Mouse (Mus musculus) neural tube, embryonic 13.5 days (tissue): ENCODE data around the gene Lipa. TPM values are rescaled to one million over a fixed set of nuclear protein-coding genes. Genes with fewer than 3 reads are reported as not detected.

ENCODE experiments used
- ATAC-seq: fragments of 200-750 bp; cut with Nextera tagmentation; 2 replicates; pipeline ENCODE4 v1.8.0; 2017; ENCODE audit warnings: low read depth, mild to moderate bottlenecking, moderate TSS enrichment, moderate library complexity
- H3K27ac ChIP-seq: fragments of 300-500 bp; sonication (generic); replicated peaks from 2 replicates; pipeline ENCODE4 v1.5.1; 2015; ENCODE audit warnings: moderate library complexity, mild to moderate bottlenecking, inconsistent platforms
- H3K27me3 ChIP-seq: fragments of 300-500 bp; sonication (generic); 2 replicates; pipeline ENCODE4 v1.6.1; 2015; ENCODE audit warnings: mild to moderate bottlenecking, inconsistent platforms
- H3K36me3 ChIP-seq: fragments of 300-500 bp; sonication (generic); 2 replicates; pipeline ENCODE4 v1.6.1; 2015; ENCODE audit warnings: mild to moderate bottlenecking, inconsistent platforms
- H3K4me1 ChIP-seq: fragments of 300-500 bp; sonication (generic); replicated peaks from 2 replicates; pipeline ENCODE4 v1.6.1; 2015; ENCODE audit warnings: inconsistent platforms
- H3K4me2 ChIP-seq: fragments of 300-500 bp; sonication (generic); 2 replicates; pipeline ENCODE4 v1.6.1; 2015; ENCODE audit warnings: inconsistent platforms, mild to moderate bottlenecking, moderate library complexity
- H3K4me3 ChIP-seq: fragments of 300-500 bp; sonication (generic); 2 replicates; pipeline ENCODE4 v1.5.1; 2015; ENCODE audit warnings: mild to moderate bottlenecking, inconsistent platforms
- H3K9ac ChIP-seq: fragments of 300-500 bp; sonication (generic); 2 replicates; pipeline ENCODE4 v1.6.1; 2015; ENCODE audit warnings: moderate library complexity, mild to moderate bottlenecking, inconsistent platforms
- H3K9me3 ChIP-seq: fragments of 300-500 bp; sonication (generic); 2 replicates; pipeline ENCODE4 v1.6.1; 2016; ENCODE audit warnings: inconsistent platforms
- WGBS: fragments of 180-500 bp; shearing (Covaris S2); methylation state at CpG from one replicate; pipeline ENCODE4 v1.1.7; 2015; 5-methylcytosine and 5-hydroxymethylcytosine counted together
- polyA plus RNA-seq: library from polyadenylated mRNA; unstranded; fragments of >200 nt; fragmentation: Nextera tagmentation; extraction: Ambion mirVana; gene quantifications from 2 replicates; pipeline ENCODE4 v1.2.1, GENCODE M21; 2015

The Lipa gene
- polyA plus RNA-seq, 1 experiment from 2014 or later: 23.8 TPM

GRCm38 (mm10) chr19:34520051-34520450, 7.2 kb downstream of the Lipa start:
- no peak overlapping the region for H3K27ac ChIP-seq
- no peaks in the 10 kb centered on the region for H3K4me1 ChIP-seq
- no peaks in the 10 kb centered on the region for H3K27me3 ChIP-seq
- no peak overlapping the region for H3K9ac ChIP-seq
- H3K36me3 ChIP-seq: no peaks in the 10 kb centered on the region
- H3K4me3 ChIP-seq: no peak overlapping the region
- H3K9me3 ChIP-seq: no peaks in the 10 kb centered on the region
- no peak overlapping the region for H3K4me2 ChIP-seq
- no peak for ATAC-seq
- WGBS: 87% methylated on average over 4 of the region's 4 CpGs

- no peak overlapping the region for H3K4me3 ChIP-seq
- ATAC-seq: no peak
- H3K4me2 ChIP-seq: no peak overlapping the region
- H3K27me3 ChIP-seq: no peaks in the 10 kb centered on the region
- no peaks in the 10 kb centered on the region for H3K9me3 ChIP-seq
- WGBS: 92% methylated on average over 3 of the region's 3 CpGs
- H3K9ac ChIP-seq: no peak overlapping the region
- no peaks in the 10 kb centered on the region for H3K4me1 ChIP-seq
- H3K36me3 ChIP-seq: no peaks in the 10 kb centered on the region
- no peak overlapping the region for H3K27ac ChIP-seq
Measured at GRCm38 (mm10) chr19:34519646-34520045, 7.6 kb downstream of the Lipa start.

GRCm38 (mm10) chr19:34518786-34519185, 8.5 kb downstream of the Lipa start:
- WGBS: 56% methylated on average over 3 of the region's 3 CpGs
- ATAC-seq: no peak
- no peak overlapping the region for H3K27ac ChIP-seq

GRCm38 (mm10) chr19:34517812-34518594, 9.3 kb downstream of the Lipa start:
- no peak for ATAC-seq
- Histone ChIP-seq H3K9ac (no peak overlapping the region), H3K9me3 (no peaks in the 10 kb centered on the region), H3K27me3 (no peaks in the 10 kb centered on the region), H3K27ac (no peak overlapping the region), H3K4me2 (no peak overlapping the region), H3K4me1 (no peaks in the 10 kb centered on the region), H3K4me3 (no peak overlapping the region), H3K36me3 (no peaks in the 10 kb centered on the region)
- WGBS: 90% methylated on average over 13 of the region's 13 CpGs

More at GRCm38 (mm10) chr19:34518786-34519185, 8.5 kb downstream of the Lipa start:
- no peak overlapping the region for H3K9ac ChIP-seq
- no peaks in the 10 kb centered on the region for H3K36me3 ChIP-seq
- H3K9me3 ChIP-seq: no peaks in the 10 kb centered on the region
- H3K4me2 ChIP-seq: no peak overlapping the region
- H3K27me3 ChIP-seq: no peaks in the 10 kb centered on the region
- no peaks in the 10 kb centered on the region for H3K4me1 ChIP-seq
- H3K4me3 ChIP-seq: no peak overlapping the region

GRCm38 (mm10) chr19:34517197-34517596, 10.1 kb downstream of the Lipa start:
- 90% methylated on average over 3 of the region's 3 CpGs for WGBS
- H3K36me3 ChIP-seq: no peaks in the 10 kb centered on the region
- no peak overlapping the region for H3K9ac ChIP-seq
- no peak overlapping the region for H3K4me2 ChIP-seq
- H3K4me1 ChIP-seq: no peaks in the 10 kb centered on the region
- no peaks in the 10 kb centered on the region for H3K27me3 ChIP-seq
- H3K27ac ChIP-seq: no peak overlapping the region
- no peaks in the 10 kb centered on the region for H3K9me3 ChIP-seq
- no peak for ATAC-seq
- no peak overlapping the region for H3K4me3 ChIP-seq

GRCm38 (mm10) chr19:34516346-34516745, 10.9 kb downstream of the Lipa start:
- H3K9ac ChIP-seq: no peak overlapping the region

GRCm38 (mm10) chr19:34515681-34516080, 11.6 kb downstream of the Lipa start:
- 80% methylated on average over 3 of the region's 3 CpGs for WGBS
- ATAC-seq: no peak
- no peaks in the 10 kb centered on the region for H3K36me3 ChIP-seq

More at GRCm38 (mm10) chr19:34516346-34516745, 10.9 kb downstream of the Lipa start:
- Histone ChIP-seq H3K4me3 (no peak overlapping the region), H3K4me2 (no peak overlapping the region), H3K27me3 (no peaks in the 10 kb centered on the region), H3K27ac (no peak overlapping the region), H3K36me3 (no peaks in the 10 kb centered on the region), H3K9me3 (no peaks in the 10 kb centered on the region), H3K4me1 (no peaks in the 10 kb centered on the region)
- ATAC-seq: no peak
- WGBS: 89% methylated on average over 2 of the region's 2 CpGs

GRCm38 (mm10) chr19:34511528-34511927, 15.7 kb downstream of the Lipa start:
- H3K4me1 ChIP-seq: no peaks in the 10 kb centered on the region
- H3K4me2 ChIP-seq: no peak overlapping the region
- H3K27ac ChIP-seq: no peak overlapping the region
- peaks cover 28% of the 10 kb centered on the region for H3K36me3 ChIP-seq
- no peak overlapping the region for H3K4me3 ChIP-seq
- no peak overlapping the region for H3K9ac ChIP-seq
- H3K9me3 ChIP-seq: no peaks in the 10 kb centered on the region
- 69% methylated on average over 8 of the region's 8 CpGs for WGBS
- no peaks in the 10 kb centered on the region for H3K27me3 ChIP-seq
- no peak for ATAC-seq

More at GRCm38 (mm10) chr19:34515681-34516080, 11.6 kb downstream of the Lipa start:
- Histone ChIP-seq H3K4me3 (no peak overlapping the region), H3K9me3 (no peaks in the 10 kb centered on the region), H3K9ac (no peak overlapping the region), H3K27ac (no peak overlapping the region), H3K27me3 (no peaks in the 10 kb centered on the region), H3K4me2 (no peak overlapping the region), H3K4me1 (no peaks in the 10 kb centered on the region)

GRCm38 (mm10) chr19:34510717-34511116, 16.6 kb downstream of the Lipa start:
- no peak for ATAC-seq
- no peak overlapping the region for H3K9ac ChIP-seq

GRCm38 (mm10) chr19:34505161-34505721, 22.0 kb downstream of the Lipa start:
- H3K4me3 ChIP-seq: no peak overlapping the region
- no peak overlapping the region for H3K9ac ChIP-seq
- H3K4me2 ChIP-seq: no peak overlapping the region
- ATAC-seq: no peak
- no peaks in the 10 kb centered on the region for H3K27me3 ChIP-seq
- no peaks in the 10 kb centered on the region for H3K9me3 ChIP-seq
- no peak overlapping the region for H3K27ac ChIP-seq
- 91% methylated on average over 12 of the region's 12 CpGs for WGBS
- H3K36me3 ChIP-seq: peaks cover 38% of the 10 kb centered on the region
- H3K4me1 ChIP-seq: no peaks in the 10 kb centered on the region

More at GRCm38 (mm10) chr19:34510717-34511116, 16.6 kb downstream of the Lipa start:
- WGBS: 96% methylated on average over 5 of the region's 5 CpGs
- no peaks in the 10 kb centered on the region for H3K4me1 ChIP-seq
- no peak overlapping the region for H3K27ac ChIP-seq
- H3K4me3 ChIP-seq: no peak overlapping the region
- H3K4me2 ChIP-seq: no peak overlapping the region
- H3K9me3 ChIP-seq: no peaks in the 10 kb centered on the region
- no peaks in the 10 kb centered on the region for H3K27me3 ChIP-seq
- peaks cover 36% of the 10 kb centered on the region for H3K36me3 ChIP-seq

- peaks cover 6% of the 10 kb centered on the region for H3K36me3 ChIP-seq
- H3K4me2 ChIP-seq: no peak overlapping the region
- 46% methylated on average over 4 of the region's 4 CpGs for WGBS
- peaks cover 4% of the 10 kb centered on the region; the same call in 1 of the 2 replicates for H3K4me1 ChIP-seq
- no peak overlapping the region for H3K9ac ChIP-seq
- no peaks in the 10 kb centered on the region for H3K9me3 ChIP-seq
- H3K4me3 ChIP-seq: no peak overlapping the region
- no peak for ATAC-seq
- H3K27me3 ChIP-seq: no peaks in the 10 kb centered on the region
- H3K27ac ChIP-seq: no peak overlapping the region
Measured at GRCm38 (mm10) chr19:34500763-34501162, 26.5 kb downstream of the Lipa start.

GRCm38 (mm10) chr19:34496353-34496752, 30.9 kb downstream of the Lipa start:
- Histone ChIP-seq H3K4me1 (peaks cover 4% of the 10 kb centered on the region; the same call in 1 of the 2 replicates), H3K9me3 (no peaks in the 10 kb centered on the region), H3K36me3 (0 out of 2 replicates have a peak, but pooled peaks cover 3% of the 10 kb centered on the region), H3K27me3 (no peaks in the 10 kb centered on the region), H3K9ac (no peak overlapping the region), H3K4me3 (no peak overlapping the region), H3K27ac (no peak overlapping the region), H3K4me2 (no peak overlapping the region)
- 61% methylated on average over 1 of the region's 1 CpGs for WGBS
- no peak for ATAC-seq
